Mouse (Mus musculus) frontal cortex, postnatal 25 days (tissue): ENCODE data around the gene A630089N07Rik.
"Not testable (repeated sequence)": the region's sequence is repeated elsewhere in the genome, so short reads cannot be mapped to it uniquely, and the experiment has no call there.

Experiments
- DNase-seq, 2 experiments: peaks; one replicate each; pipeline ENCODE4 v3.0.0; 2022; ENCODE audit warnings: low spot score in 2 of 2

Gene A630089N07Rik

DNA sequence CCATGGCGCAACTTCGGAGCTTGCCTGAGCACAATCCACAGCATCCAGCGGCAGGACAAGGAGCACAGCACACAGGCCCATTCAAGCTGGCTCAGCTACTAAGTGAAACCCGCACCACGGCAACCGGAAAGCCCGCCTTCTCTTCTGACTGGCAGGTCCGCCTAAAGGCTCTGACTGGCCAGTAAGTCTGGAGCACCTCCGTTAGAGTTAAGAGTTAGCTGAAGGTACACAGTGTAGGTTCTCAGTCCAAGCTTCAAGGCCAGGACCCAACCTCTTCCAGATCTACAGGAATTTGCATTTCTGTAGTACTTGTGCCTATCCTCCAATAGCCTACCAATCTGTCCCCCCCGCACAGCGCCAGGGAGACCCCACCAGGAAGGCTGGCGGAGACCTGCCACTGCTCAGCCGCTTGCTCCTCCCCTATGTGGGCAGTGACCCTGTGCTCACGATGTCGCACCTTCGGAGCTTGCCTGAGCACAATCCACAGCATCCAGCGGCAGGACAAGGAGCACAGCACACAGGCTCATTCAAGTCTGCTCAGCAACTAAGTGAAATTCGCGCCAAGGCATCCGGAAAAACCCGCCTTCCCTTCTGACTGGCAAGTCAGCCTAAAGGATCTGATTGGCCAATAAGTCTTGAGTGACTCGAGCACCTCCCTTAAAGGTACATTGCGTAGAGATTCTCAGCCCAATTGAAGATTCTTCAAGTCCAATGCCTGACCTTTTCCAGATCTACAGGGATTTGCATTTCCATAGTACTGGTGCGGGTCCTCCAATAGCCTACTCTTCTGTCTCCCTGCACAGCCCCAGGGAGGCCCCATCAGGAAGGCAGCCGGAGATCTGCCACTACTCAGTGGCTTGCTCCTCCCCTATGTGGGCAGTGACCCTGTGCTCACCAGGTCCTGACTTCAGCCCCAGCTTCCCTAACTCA lies at the start of gene A630089N07Rik:
A630089N07Rik (minus strand) TSS at position 562 of the 930 bp plus-strand sequence.
- DNase-seq: peak; percentile 55 to 70

DNA sequence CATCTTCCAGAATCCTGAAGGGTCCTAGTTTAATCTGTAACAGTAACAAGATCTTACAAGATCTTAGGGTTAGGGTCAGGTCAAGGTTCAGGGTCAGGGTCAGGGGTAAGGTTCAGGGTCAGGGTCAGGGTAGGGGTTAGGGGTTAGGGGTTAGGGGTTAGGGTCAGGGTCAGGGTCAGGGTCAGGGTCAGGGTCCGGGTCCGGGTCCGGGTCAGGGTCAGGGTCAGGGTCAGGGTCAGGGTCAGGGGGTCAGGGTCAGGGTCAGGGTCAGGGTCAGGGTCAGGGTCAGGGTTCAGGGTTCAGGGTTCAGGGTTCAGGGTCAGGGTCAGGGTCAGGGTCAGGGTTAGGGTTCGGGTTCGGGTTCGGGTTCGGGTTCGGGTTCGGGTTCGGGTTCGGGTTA lies 24.9 kb upstream of the A630089N07Rik start:
- no peak for DNase-seq

DNA sequence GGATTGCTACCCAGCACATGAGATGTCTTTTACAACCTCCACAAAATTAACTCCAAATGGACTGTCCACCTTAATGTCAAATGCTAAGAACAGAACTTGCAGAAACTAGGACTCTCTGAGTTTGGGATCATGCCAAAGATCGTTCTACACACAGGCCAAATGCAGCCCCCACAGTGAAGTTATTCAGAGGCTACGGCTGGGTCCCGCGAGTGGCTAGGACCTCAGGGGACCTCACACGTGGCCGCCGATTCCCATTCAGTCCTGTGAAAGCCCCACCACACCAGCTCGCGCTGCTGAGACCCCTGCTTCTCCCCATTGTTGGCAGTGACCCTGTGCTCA lies 731 bp downstream of the A630089N07Rik start:
- not testable (repeated sequence) for DNase-seq

DNA sequence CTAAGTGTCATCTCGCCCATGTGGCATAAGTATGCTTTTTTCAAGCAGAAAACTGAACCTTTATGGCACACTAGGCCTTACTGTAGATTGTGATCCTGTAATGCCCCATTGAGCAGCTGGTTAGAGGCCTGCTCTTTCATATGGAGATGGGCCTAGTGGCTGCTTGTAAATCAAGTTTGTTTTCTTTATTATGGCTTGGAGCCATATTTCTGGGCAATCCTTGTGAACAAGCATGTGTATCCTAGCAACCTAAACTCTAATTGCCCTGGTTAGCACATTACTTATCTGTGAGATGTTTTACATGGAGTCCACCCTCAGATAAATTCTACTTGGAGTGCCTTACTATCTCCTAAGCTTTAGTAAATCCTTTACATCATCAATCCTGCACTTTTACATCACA lies 1.1 kb downstream of the A630089N07Rik start:
- not testable (repeated sequence) for DNase-seq

DNA sequence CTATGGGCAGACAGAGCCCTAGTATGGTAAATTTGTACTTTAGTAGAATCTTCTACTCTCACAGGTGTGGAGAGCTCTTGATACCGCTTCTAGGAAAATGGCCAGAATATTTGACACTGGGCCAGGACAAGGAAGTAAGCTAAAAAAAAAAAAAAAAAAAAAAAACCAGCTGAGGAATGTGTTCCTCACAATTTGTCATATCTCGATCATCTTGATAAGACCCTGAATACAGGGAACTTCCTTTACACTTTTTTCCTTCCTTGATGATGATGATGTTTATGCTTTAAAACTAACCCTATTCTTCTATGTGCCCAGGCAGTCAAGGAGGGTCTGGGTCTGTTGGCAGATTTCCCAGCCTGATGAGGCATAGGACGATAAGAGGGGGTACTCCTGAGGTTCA lies 2.9 kb downstream of the A630089N07Rik start:
- DNase-seq: not testable (repeated sequence)

DNA sequence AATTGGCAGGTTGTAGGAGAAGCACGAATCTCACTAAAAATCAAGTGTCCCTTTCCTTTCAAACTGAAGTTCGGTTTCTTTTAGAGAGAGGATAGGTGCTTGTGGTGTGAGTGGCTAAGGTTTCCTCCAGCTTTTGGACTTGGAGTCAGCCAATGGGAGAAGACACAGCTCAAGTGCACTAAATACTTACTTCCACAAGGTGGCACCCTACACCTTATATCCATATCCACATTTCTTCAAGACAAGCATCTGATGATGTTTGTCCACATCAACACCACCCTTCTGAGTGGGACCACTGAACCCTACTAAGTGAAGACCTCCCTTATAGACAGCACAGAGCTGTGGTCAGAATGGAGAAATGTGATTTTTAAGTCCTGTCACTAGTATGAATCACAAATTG lies 40.6 kb downstream of the A630089N07Rik start:
- DNase-seq: peak in 1 of 2 experiments; percentile 5

DNA sequence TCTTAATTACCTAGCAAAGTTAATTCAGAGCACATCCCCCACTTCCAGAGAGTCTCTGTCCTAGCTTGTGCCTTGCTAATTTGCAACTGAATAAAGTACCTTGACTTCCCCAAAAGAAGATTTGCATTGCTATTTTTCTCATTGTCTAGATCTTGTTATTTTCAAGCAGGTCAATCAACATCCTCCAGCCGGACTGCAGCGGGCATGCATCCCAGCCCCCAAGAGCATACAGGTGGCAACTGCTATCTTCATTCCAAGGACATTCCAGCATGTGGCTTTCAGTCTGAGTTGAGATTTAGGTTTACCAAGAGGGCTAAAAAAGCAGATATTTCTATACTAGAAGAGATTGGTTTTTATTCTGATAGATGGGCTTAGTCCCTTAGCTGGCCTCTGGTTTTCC lies 47.3 kb downstream of the A630089N07Rik start:
- DNase-seq: not testable (repeated sequence)

DNA sequence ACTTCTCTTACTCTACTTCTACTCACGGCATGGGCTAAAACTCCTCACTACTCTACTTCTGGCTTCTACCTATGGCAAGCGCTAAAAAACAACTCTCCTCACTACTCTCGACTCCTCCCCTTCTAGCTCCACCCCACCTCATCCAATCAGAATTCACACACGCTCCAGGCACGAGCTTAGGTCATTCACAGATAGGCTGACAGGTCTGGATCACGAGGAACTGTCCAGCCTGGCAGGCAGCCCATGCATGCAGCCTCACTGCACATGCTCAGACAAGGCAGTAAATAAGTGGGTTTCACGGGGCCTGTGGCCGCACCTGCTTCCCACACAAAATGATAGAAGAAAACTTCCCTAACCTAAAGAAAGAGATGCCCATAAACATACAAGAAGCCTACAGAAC lies 56.1 kb downstream of the A630089N07Rik start:
- DNase-seq: not testable (repeated sequence)

DNA sequence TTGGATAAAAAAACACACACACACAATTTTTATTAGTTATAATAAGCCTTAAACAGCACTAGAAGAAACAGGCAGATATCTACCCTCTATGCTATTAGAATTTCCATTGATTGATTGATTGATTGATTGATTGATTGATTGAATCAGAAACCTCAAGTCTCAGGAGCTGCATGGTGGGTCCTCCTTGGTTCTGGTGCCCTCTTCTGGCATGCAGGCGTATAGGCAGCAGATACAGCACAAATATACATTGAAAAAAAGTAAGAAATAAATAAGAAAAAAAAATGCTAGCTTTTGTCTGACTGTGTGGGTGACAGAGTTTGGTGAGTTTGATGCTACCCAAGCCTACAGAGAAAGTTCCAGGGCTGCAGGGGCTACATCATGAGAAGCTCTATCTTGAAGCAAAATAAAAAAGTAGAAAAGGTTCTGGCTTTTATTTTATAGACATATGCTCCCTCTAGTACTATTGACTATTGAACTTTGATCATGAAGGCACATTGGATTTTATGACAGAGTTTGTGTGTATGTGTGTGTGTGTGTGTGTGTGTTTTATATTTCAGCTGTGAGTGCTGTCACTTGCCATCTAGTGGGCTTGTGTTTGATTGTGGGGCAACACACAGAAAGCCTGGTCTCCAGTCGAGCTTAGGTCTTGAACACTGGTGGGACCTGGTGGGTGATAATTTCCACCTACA lies 59.4 kb downstream of the A630089N07Rik start:
- no peak for DNase-seq

DNA sequence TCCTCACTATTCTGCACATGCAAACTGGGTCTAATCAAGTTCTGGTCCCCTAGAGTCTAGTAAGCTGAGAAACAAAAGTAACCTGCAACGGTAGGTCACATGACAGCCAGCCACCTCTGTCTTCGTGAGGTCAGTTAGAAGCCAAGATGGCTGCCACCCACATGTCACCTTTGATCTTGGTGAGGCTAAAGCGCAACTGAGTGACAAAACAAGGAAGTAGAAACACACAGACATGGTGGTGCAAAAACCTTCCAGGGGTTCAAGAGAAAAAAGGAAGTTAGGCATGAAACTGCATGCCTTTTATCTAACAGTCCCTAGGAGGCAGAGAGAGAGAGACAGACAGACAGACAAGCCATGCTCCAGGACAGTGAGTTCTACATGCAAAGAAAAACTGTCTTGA lies 60.2 kb downstream of the A630089N07Rik start:
- DNase-seq: no peak

DNA sequence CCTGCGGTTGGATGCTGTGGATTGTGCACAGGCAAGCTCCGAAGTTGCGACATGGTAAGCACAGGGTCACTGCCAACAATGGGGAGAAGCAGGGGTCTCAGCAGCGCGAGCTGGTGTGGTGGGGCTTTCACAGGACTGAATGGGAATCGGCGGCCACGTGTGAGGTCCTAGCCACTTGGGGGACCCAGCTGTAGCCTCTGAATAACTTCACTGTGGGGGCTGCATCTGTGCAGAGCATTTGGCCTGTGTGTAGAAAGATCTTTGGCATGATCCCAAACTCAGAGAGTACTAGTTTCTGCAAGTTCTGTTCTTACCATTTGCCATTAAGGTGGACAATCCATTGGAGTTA lies 84.9 kb downstream of the A630089N07Rik start:
- DNase-seq: not testable (repeated sequence)

DNA sequence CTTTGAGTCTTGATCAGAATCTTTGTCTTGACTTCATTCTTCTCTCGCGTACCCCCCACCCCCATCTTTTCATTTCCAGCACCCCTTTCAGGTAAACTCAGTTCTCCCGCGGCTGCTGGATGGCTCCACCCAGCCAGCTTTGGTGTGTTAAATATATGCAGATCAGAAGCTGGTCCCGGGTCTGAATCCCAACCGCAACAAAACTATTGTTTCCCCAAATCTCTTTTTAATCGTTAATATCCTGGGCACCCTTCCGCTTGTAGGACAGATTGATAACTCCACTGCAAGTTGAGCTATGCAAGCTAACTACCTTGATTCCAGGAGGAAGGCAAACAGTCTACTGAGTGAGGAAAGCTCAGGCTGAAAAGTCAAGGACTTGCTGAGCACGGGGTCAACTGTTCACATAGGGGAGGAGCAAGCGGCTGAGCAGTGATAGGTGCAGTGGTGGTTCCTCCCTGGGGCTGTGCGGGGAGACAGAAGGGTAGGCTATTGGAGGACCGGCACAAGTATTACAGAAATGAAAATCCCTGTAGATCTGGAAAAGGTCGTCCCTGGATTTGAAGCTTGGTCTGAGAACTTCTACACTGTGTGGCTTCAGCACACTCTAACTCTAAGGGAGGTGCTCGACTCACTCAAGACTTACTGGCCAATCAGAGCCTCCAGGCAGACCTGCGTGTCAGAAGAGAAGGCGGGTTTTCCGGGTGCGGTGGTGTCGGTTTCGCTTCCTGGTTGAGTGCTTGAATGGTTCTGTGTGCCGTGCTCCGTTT lies 85.5 kb downstream of the A630089N07Rik start, which contains the start of gene B230307C23Rik:
B230307C23Rik (plus strand) TSS at position 700 of the 767 bp plus-strand sequence.
- DNase-seq: peak; percentile 70 to 77

DNA sequence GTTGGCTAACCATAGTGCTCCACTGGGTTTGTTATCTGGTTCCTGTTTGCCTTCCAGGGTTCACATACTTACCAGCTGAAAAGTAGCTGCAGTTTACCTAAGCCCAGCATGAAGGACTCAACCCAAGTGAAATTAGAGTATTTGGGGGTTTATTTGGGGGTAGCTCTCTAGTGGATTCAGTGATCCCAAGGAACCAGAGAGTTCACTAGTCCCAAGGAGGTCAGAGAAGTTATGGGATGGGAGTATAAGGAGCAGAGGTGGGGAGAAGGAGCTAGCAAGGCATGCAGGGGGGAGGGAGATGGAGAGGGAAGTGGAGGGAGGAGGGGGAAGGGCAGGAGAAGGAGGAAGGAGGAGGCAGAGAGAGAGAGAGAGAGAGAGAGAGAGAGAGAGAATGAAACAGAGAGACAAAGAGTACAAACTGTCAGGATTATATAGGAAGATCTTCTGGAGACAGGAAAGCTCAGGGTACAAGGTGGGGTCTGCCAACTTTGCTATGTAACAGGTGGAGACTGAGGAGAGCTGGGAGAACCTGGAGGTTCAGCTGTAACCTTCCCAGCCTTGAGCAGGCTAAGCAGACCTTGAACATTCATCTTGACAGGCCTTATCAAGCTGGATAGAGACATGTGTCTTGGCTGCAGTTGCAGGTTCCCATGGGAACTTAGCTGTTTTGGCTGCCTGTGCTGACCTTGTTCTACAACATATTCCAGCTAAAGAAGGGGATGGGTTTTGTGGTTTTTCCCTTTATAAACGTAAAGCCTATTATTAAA lies 86.2 kb downstream of the A630089N07Rik start:
- no peak for DNase-seq

DNA sequence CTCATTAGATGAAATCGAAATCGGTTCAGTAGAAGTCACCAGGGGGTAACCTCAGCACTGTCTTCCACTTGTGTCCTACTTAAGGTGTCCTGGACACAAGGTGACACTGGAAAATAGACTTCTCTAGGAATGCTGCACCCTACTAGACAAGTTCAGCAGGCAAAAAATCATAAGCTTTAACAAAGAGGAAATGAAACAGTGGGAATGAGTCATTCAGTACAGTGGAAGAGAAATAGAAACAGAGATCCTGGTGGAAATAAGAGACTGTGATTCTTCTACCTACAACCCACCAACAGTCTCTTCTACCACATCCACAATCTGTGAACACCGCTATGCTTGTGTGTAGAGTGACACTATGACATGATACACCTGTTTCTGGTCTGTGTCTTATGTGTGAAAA lies 89.8 kb downstream of the A630089N07Rik start:
- DNase-seq: not testable (repeated sequence)

DNA sequence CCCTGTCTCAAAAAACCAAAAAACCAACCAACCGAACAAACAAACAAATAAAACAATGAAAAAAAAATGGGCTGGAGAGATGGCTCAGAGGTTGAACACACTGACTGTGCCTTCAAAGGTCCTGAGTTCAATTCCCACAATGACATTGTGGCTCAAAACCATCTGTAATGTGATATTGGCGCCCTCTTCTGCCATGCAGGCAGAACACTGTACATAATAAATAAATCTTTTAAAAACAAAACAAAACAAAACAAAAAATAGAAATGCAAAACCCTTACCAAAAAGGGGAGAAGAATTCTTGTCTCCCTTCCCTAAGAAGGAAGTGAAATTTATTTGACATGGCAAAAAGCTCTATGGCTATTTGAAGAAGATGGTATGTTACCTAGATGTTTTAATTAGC lies 90.7 kb downstream of the A630089N07Rik start:
- DNase-seq: no peak

DNA sequence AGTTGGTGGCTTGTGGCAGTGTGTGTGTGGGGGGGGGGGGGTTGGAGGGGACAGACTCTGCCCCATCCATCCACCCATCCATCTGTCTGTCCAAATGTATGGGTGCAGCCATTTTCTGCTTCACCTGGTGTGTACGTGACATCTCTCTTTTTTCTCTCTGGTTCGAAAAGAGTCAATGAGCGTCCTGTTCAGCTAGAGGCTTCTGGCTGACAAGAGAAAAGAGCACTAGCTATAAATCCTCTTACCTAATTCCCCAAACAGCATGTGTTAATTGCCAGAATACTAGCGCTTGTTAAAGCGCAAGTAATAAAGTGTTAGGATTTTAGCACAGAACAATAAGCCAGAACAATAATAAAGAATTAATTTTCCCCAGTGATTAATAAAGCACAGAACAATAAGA lies 97.7 kb downstream of the A630089N07Rik start:
- DNase-seq: no peak

DNA sequence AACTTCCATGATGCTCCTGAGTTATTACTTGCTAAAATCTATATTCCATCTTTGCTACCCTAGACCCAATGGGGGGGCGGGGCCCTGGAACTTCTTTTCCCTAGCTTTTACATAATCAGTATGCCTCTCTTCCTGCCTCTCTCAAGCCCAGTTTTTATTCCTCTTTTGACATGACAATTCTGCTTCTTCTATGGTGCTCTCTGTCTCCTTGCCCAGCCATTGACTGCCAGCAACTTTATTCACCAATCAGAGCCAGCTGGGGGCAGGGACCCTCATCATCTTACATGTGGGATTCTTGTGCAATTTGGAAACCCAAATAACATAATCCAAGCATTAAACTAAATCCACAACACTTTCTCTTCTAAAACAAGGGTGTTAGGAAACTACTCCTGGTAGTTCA lies 100.9 kb downstream of the A630089N07Rik start:
- DNase-seq: no peak

DNA sequence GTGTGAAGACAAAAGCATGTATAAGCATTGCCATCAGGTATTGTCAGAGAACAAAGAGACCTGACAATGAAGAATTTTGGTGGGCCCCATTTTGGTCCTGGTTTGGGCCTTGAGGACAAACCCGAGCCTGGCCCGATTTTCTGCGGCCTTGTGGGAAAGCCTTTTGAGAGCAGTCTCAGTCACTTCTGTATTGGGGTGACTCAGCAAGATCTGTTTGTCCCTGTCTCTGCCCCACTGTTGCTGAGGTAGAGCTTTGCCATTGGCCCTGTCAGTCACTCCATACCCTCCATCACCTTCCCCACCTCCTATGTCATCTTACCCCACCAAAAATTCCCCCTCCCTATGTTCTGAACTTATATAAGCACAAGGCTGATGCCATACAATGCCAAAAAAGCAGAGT lies 104.5 kb downstream of the A630089N07Rik start:
- no peak for DNase-seq

DNA sequence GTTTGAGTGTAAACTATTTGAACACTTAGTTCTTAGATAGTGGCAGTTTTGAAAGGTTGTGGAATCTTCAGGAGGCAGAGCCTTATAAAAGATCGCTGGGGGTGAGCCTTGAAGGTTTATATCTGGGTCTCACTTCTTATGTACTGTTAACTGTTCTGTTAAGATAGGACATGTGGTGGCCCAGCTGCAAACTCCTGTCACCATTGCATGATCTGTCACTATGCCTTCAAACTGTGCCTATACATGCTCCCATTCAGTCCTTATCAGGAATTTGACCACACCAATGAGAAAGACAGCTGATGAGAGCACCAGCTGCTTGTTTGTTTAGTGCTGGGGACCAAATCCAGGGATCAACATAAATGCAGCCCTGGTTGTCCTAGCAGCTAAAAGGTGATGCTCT lies 105.0 kb downstream of the A630089N07Rik start:
- DNase-seq: no peak

DNA sequence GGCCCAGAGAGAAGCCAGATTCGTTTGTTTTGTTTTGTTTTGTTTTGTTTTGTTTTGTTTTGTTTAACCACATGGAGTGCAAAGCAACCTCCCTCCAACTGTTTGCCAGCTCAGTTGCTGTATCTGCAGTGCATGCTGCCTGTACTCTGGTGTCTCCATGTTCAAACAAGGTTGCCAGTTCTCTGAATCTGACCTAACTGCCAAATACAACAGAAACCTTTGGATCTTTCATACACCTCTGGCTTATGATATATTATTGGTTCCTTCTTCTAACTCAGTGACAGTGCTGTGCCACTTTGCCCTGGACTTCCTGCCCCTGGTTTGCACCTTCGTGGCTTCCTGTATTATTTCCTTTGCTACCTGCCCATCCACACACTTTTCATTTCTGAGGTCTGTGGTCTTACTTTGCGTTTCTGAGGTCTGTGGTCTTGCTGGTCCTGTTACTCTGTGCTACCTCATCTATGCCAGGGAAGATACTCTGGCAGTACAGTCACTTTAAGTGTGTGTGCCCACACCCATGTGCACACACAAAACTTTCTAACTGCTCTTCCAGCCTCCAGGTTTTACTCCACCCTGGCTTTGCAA lies 118.2 kb downstream of the A630089N07Rik start:
- DNase-seq: no peak
